Mouse (Mus musculus): ENCODE data around the gene Peg10. TPM values are rescaled to one million over a fixed set of nuclear protein-coding genes. Genes with fewer than 3 reads are reported as not detected.
"Not testable (repeated sequence)": the region's sequence is repeated elsewhere in the genome, so short reads cannot be mapped to it uniquely, and the experiment has no call there.

Peg10 gene
- polyA plus RNA-seq, 1 experiment, result 5.7 TPM

DNA sequence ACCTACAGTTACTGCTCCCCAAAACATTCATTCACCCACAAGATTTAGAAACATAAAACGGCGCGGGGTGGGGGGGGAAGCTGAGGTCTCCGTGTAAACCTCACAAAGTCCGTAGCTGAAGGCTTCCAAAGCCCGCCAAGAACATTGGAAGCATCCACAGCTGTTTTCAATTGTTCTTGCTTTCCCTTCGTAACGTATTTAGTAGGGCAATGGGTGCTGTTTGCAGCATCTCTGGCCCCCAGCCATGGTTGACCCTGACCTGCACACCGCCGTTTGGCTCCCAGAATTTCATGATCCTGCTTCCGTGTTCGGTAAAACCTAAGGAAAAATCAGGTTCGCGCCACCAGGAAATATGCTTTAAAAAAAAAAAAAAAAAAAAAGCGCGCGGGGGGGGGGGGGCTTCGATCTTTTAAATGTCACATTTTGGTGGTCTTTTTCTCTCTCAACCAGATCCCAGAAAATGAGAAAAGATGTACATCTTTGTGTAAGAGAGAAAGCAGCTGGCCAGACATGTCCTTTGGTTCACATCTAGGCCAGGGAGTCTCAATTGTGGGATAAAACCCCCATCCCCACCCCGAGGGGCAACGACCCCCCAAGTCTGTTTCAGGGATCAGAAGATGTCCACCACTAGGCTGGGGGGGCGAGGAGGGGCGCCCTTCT is 940 bp upstream of the Peg10 start:
- Histone ChIP-seq H3K27ac (ENCODE audit: insufficient read depth, low read length) (peak overlapping the region; percentile 90; the same call in 1 of the 2 replicates), H3K4me3 (ENCODE audit: insufficient read depth, low read length) (peak overlapping the region; percentile 83), H3K4me1 (ENCODE audit: control insufficient read depth, insufficient read depth, low read length) (no peaks in the 10 kb centered on the region)
- TF ChIP-seq CTCF (IDR thresholded peaks at IDR 0.05; ENCODE audit: extremely low read depth, insufficient read depth, low read length) (no peak), POLR2A (IDR thresholded peaks at IDR 0.05; ENCODE audit: extremely low read depth, insufficient read depth, low read length) (no peak)

GRCm38 (mm10) chr6:4747677-4748505 is 785 bp downstream of the Peg10 start:
- TF ChIP-seq POLR2A (IDR thresholded peaks at IDR 0.05; ENCODE audit: extremely low read depth, insufficient read depth, low read length) (no peak), CTCF (IDR thresholded peaks at IDR 0.05; ENCODE audit: extremely low read depth, insufficient read depth, low read length) (no peak)
- Histone ChIP-seq H3K4me3 (ENCODE audit: insufficient read depth, low read length) (peak overlapping the region; percentile 83), H3K4me1 (ENCODE audit: control insufficient read depth, insufficient read depth, low read length) (no peaks in the 10 kb centered on the region), H3K27ac (ENCODE audit: insufficient read depth, low read length) (no peak overlapping the region)

DNA sequence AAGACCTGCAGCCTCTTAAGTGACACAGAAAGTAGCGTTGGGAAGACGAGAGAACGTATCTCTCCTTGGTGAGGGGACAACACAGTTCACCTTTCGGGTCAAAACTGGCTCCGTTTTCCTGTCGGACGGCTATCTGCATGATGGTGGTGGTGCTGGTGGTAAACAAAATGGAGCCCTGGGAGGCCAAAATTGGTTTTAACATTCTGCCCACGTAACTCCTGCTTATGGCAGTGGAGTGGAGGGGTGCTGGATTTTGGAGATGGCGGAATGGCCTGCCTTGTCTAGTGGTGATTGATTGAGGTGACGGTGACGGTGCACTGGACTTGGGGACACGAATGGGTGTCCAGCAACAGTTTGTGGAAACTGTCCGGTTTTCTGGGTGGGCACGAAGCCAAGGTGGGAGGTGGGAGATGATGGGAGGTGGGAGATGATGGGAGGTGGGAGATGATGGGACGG is 1.4 kb downstream of the Peg10 start:
- TF ChIP-seq CTCF (IDR thresholded peaks at IDR 0.05; ENCODE audit: extremely low read depth, insufficient read depth, low read length) (no peak), POLR2A (IDR thresholded peaks at IDR 0.05; ENCODE audit: extremely low read depth, insufficient read depth, low read length) (no peak)
- no peak overlapping the region for H3K27ac ChIP-seq (ENCODE audit: insufficient read depth, low read length)
- peak overlapping the region; percentile 83 for H3K4me3 ChIP-seq (ENCODE audit: insufficient read depth, low read length)
- no peaks in the 10 kb centered on the region for H3K4me1 ChIP-seq (ENCODE audit: control insufficient read depth, insufficient read depth, low read length)

DNA sequence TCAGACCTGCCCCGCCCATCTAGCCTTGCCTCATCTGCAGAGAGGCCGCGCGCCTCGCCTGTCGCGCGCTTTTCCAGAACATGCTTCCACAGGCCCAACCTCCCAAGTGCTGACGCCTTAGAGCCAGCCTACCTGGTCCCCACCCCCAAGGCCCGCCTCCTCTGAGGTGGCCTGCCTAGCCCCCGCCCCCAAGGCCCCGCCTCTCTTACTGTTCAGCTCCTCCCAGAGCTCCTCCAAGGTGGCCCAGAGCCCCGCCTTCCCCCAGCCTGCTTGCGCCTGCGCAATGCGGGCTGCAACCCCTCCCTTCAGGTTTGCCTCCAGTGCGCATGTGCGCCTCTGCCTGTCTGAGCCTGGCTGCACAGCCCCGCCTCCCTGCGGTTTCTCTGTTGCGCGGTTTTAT is 2.0 kb downstream of the Peg10 start:
- Histone ChIP-seq H3K27ac (ENCODE audit: insufficient read depth, low read length) (no peak overlapping the region), H3K4me3 (ENCODE audit: insufficient read depth, low read length) (peak overlapping the region; percentile 83; the same call in 1 of the 2 replicates), H3K4me1 (ENCODE audit: control insufficient read depth, insufficient read depth, low read length) (no peaks in the 10 kb centered on the region)
- TF ChIP-seq CTCF (IDR thresholded peaks at IDR 0.05; ENCODE audit: extremely low read depth, insufficient read depth, low read length) (no peak), POLR2A (IDR thresholded peaks at IDR 0.05; ENCODE audit: extremely low read depth, insufficient read depth, low read length) (peak; percentile 10; the same call in 1 of the 2 replicates)

- H3K4me1 ChIP-seq (ENCODE audit: control insufficient read depth, insufficient read depth, low read length), result no peaks in the 10 kb centered on the region
- TF ChIP-seq POLR2A (IDR thresholded peaks at IDR 0.05; ENCODE audit: extremely low read depth, insufficient read depth, low read length) (no peak), CTCF (IDR thresholded peaks at IDR 0.05; ENCODE audit: extremely low read depth, insufficient read depth, low read length) (no peak)
- no peak overlapping the region for H3K27ac ChIP-seq (ENCODE audit: insufficient read depth, low read length)
Observed at GRCm38 (mm10) chr6:4751355-4751754, 4.2 kb downstream of the Peg10 start.

DNA sequence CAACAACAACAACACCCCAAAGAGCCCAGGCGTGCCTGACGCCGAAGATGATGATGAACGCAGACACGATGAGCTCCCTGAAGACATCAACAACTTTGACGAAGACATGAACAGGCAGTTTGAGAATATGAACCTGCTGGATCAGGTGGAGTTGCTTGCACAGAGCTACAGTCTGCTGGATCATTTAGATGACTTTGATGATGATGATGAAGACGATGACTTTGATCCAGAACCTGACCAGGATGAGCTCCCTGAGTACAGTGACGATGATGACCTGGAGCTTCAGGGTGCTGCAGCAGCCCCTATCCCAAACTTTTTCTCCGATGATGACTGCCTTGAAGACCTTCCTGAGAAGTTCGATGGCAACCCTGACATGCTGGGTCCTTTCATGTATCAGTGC is 7.2 kb downstream of the Peg10 start:
- TF ChIP-seq CTCF (IDR thresholded peaks at IDR 0.05; ENCODE audit: extremely low read depth, insufficient read depth, low read length) (no peak), POLR2A (IDR thresholded peaks at IDR 0.05; ENCODE audit: extremely low read depth, insufficient read depth, low read length) (no peak)
- Histone ChIP-seq H3K4me1 (ENCODE audit: control insufficient read depth, insufficient read depth, low read length) (no peaks in the 10 kb centered on the region), H3K4me3 (ENCODE audit: insufficient read depth, low read length) (no peak overlapping the region), H3K27ac (ENCODE audit: insufficient read depth, low read length) (no peak overlapping the region)

More at GRCm38 (mm10) chr6:4751355-4751754, 4.2 kb downstream of the Peg10 start:
- H3K4me3 ChIP-seq (ENCODE audit: insufficient read depth, low read length), result no peak overlapping the region

- Histone ChIP-seq H3K4me3 (ENCODE audit: insufficient read depth, low read length) (no peak overlapping the region), H3K4me1 (ENCODE audit: control insufficient read depth, insufficient read depth, low read length) (no peaks in the 10 kb centered on the region), H3K27ac (ENCODE audit: insufficient read depth, low read length) (no peak overlapping the region)
- TF ChIP-seq CTCF (IDR thresholded peaks at IDR 0.05; ENCODE audit: extremely low read depth, insufficient read depth, low read length), result no peak
- TF ChIP-seq POLR2A (IDR thresholded peaks at IDR 0.05; ENCODE audit: extremely low read depth, insufficient read depth, low read length), result no peak
Observed at GRCm38 (mm10) chr6:4754886-4755285, 7.8 kb downstream of the Peg10 start.

- not testable (repeated sequence) for H3K27ac ChIP-seq (ENCODE audit: insufficient read depth, low read length); H3K4me1 ChIP-seq (ENCODE audit: control insufficient read depth, insufficient read depth, low read length); H3K4me3 ChIP-seq (ENCODE audit: insufficient read depth, low read length)
Observed at GRCm38 (mm10) chr6:4761415-4762142, 14.5 kb downstream of the Peg10 start.

DNA sequence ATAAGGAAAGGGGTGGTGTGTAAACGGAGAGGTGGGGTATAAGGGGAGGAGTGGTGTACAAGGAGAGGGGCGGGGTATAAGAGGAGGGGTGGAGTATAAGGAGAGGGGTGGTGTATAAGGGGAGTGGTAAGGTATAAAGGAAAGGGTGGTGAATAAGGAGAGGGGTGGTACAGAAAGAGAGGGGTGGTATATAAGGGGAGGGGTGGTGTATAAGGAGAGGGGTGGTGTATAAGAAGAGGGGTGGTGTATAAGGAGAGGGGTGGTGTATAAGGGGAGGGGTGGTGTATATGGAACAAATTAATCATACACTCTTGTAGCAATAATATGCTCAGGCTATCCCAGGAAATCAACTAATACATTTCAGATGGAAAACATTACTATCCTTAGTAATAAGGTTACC is 15.1 kb downstream of the Peg10 start:
- no peak overlapping the region for H3K27ac ChIP-seq (ENCODE audit: insufficient read depth, low read length)
- no peaks in the 10 kb centered on the region for H3K4me1 ChIP-seq (ENCODE audit: control insufficient read depth, insufficient read depth, low read length)
- no peak overlapping the region for H3K4me3 ChIP-seq (ENCODE audit: insufficient read depth, low read length)
- TF ChIP-seq POLR2A (IDR thresholded peaks at IDR 0.05; ENCODE audit: extremely low read depth, insufficient read depth, low read length) (no peak), CTCF (IDR thresholded peaks at IDR 0.05; ENCODE audit: extremely low read depth, insufficient read depth, low read length) (no peak)

All from cortical plate, adult 2 months (tissue).